Mouse (Mus musculus) kidney, embryonic 16.5 days (tissue): Measurements from ENCODE around the gene Anapc2. TPM values are rescaled to one million over a fixed set of nuclear protein-coding genes. Genes with fewer than 3 reads are reported as not detected.

Experiments used
- ATAC-seq: fragments of 200-750 bp; cut with Nextera tagmentation; 2 replicates; pipeline ENCODE4 v1.8.0; 2017; ENCODE audit warnings: moderate TSS enrichment; ENCODE audit not compliant: low FRiP score, low TSS enrichment
- H3K27ac ChIP-seq: fragments of 300-500 bp; sonication (generic); 2 replicates; pipeline ENCODE4 v1.5.1; 2014; ENCODE audit warnings: low read length
- H3K27me3 ChIP-seq: fragments of 300-500 bp; sonication (generic); 2 replicates; pipeline ENCODE4 v1.6.1; 2014; ENCODE audit warnings: low read length, control low read depth, mixed read lengths; ENCODE audit not compliant: insufficient read depth
- H3K36me3 ChIP-seq: fragments of 300-500 bp; sonication (generic); 2 replicates; pipeline ENCODE4 v1.6.1; 2014; ENCODE audit warnings: low read length, control low read depth, mixed read lengths; ENCODE audit not compliant: insufficient read depth
- H3K4me1 ChIP-seq: fragments of 300-500 bp; sonication (generic); 2 replicates; pipeline ENCODE4 v1.6.1; 2014; ENCODE audit warnings: low read length, control low read depth, mixed read lengths; ENCODE audit not compliant: insufficient read depth
- H3K4me2 ChIP-seq: fragments of 300-500 bp; sonication (generic); replicated peaks from 2 replicates; pipeline ENCODE4 v1.6.1; 2014; ENCODE audit warnings: low read depth, low read length
- H3K4me3 ChIP-seq: fragments of 300-500 bp; sonication (generic); 2 replicates; pipeline ENCODE4 v1.5.1; 2014; ENCODE audit warnings: mild to moderate bottlenecking, low read length
- H3K9ac ChIP-seq: fragments of 300-500 bp; sonication (generic); replicated peaks from 2 replicates; pipeline ENCODE4 v1.6.1; 2014; ENCODE audit warnings: low read length
- H3K9me3 ChIP-seq: fragments of 300-500 bp; sonication (generic); 2 replicates; pipeline ENCODE4 v1.6.1; 2016; ENCODE audit warnings: low read length, control low read depth
- WGBS: fragments of 180-500 bp; shearing (Covaris S2); extraction: QIAGEN DNeasy Blood & Tissue Kit; methylation state at CpG from one replicate; pipeline ENCODE4 v1.1.7; 2014; 5-methylcytosine and 5-hydroxymethylcytosine counted together
- polyA plus RNA-seq: library from polyadenylated mRNA; unstranded; fragments of >200 nt; fragmentation: Nextera tagmentation; extraction: Ambion mirVana; gene quantifications from 2 replicates; pipeline ENCODE4 v1.2.1, GENCODE M21; 2015

The Anapc2 gene
- polyA plus RNA-seq, 1 experiment from 2014 or later: 152 TPM

DNA sequence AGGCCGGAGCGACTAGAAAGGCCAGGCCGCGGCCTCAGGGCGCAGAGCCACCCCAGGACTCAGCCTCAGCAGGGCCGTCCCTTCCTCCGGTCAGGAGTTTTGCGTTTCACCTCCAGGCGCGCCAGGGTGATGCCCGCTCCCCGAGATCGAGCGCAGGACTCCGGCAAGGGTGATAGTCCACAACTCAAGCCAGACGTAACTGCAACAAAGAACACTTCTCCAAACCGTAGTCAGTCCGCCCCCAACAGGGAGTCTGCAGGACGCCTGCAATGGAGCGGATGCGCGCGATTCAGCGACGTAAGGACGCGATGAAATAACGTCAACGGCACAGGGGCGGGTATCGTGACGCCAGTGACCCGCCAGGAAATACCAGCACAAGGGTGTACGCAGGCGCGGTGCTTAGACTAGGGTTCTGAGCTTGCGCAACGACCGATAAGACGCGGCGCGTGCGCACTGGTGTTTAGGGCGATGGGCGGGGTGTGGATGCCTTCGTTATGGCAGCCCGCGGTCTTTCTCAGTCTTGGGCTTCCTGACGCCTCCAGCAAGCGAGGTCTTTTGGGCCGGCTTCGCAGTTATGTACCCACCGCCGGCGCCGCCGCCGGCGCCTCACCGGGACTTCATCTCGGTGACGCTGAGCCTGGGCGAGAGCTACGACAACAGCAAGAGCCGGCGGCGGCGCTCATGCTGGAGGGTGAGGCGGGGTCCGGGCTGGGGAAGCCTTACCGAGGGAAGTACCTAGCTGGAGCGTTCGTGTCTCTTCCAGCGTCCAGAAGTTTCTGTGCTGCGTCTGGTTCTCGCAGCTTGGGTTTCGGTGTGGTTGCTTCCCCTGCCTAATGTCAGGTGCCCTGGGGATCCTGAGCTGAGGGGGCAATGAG, 60.2 kb downstream of the Anapc2 start, which contains the start of gene Man1b1:
TSS of gene Man1b1 (plus strand) at position 53 of the 875 bp plus-strand sequence.
- H3K36me3 ChIP-seq: peaks cover 34% of the 10 kb centered on the region; the same call in 1 of the 2 replicates
- H3K4me2 ChIP-seq: peak within 1 kb of the TSS; percentile 86
- peak within 1 kb of the TSS; percentile 84 for H3K9ac ChIP-seq
- H3K27ac ChIP-seq: peak within 1 kb of the TSS; percentile 84
- ATAC-seq: peak; percentile 99
- H3K4me3 ChIP-seq: peak within 1 kb of the TSS; percentile 92
- under 1% methylated on average over 78 of the region's 78 CpGs for WGBS
- no peaks in the 10 kb centered on the region for H3K27me3 ChIP-seq
- H3K9me3 ChIP-seq: no peaks in the 10 kb centered on the region
- H3K4me1 ChIP-seq: peaks cover 14% of the 10 kb centered on the region

DNA sequence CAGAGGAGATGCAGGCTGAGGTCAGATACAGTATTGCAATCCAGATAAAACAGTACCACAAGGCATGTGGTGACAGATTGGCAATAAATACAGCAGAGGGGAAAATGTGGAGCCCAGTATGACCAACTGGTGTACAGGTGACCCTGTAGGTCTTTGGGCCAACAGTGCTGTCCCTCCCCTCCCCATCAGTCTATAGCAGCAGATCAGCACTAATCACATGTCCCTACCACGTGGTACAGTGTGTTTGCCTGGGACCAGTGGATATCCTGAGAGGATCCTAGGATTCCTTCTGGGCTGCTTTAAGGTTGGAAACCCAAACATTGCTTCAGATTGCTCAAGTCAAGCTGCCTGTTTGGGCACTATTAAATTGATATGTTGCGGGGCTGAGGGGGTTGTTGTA, 61.3 kb downstream of the Anapc2 start:
- peaks cover 14% of the 10 kb centered on the region for H3K4me1 ChIP-seq
- peak overlapping the region; percentile 92 for H3K4me3 ChIP-seq
- no peak overlapping the region for H3K27ac ChIP-seq
- peak overlapping the region; percentile 86 for H3K4me2 ChIP-seq
- ATAC-seq: no peak
- H3K9ac ChIP-seq: peak overlapping the region; percentile 84
- no peaks in the 10 kb centered on the region for H3K9me3 ChIP-seq
- H3K36me3 ChIP-seq: peaks cover 40% of the 10 kb centered on the region
- no peaks in the 10 kb centered on the region for H3K27me3 ChIP-seq
- WGBS: 89% methylated on average over 2 of the region's 2 CpGs

Other genes with a start within 250 kb of the Anapc2 start
- gene Nsmf, start 218.1 kb upstream of the Anapc2 start, polyA plus RNA-seq: 101 and 103 TPM in 2 replicates
- gene Entpd8, start 192.2 kb upstream of the Anapc2 start, polyA plus RNA-seq: 8.6 and 10.0 TPM in 2 replicates
- 0.39 and 0.65 TPM in 2 replicates for gene Noxa1, start 177.3 kb upstream of the Anapc2 start, polyA plus RNA-seq
- 18.4 and 18.8 TPM in 2 replicates for gene Nrarp, start 91.7 kb upstream of the Anapc2 start, polyA plus RNA-seq
- gene Tor4a, start 75.6 kb upstream of the Anapc2 start, polyA plus RNA-seq: 16.0 and 16.8 TPM in 2 replicates
- gene Nelfb, start 61.0 kb upstream of the Anapc2 start, polyA plus RNA-seq: 131 and 138 TPM in 2 replicates
- 0.54 and 0.82 TPM in 2 replicates for gene Stpg3, start 57.8 kb upstream of the Anapc2 start, polyA plus RNA-seq
- gene Fam166a, start 53.7 kb upstream of the Anapc2 start, polyA plus RNA-seq: 0.37 TPM in 1 of 2 replicates, not detected in the other
- 627 and 671 TPM in 2 replicates for gene Tubb4b, start 47.8 kb upstream of the Anapc2 start, polyA plus RNA-seq
- 1.9 and 2.0 TPM in 2 replicates for gene Slc34a3, start 38.1 kb upstream of the Anapc2 start, polyA plus RNA-seq
- 0.55 and 0.69 TPM in 2 replicates for gene Rnf224, start 35.7 kb upstream of the Anapc2 start, polyA plus RNA-seq
- 24.0 and 26.3 TPM in 2 replicates for gene Rnf208, start 30.2 kb upstream of the Anapc2 start, polyA plus RNA-seq
- gene Cysrt1, start 30.0 kb upstream of the Anapc2 start, polyA plus RNA-seq: 0.21 and 0.30 TPM in 2 replicates
- 6.1 and 7.0 TPM in 2 replicates for gene AL732309.1, start 25.6 kb upstream of the Anapc2 start, polyA plus RNA-seq
- 24.8 and 25.6 TPM in 2 replicates for gene Tmem203, start 17.0 kb upstream of the Anapc2 start, polyA plus RNA-seq
- gene Tprn, start 9.9 kb upstream of the Anapc2 start, polyA plus RNA-seq: 12.0 and 12.1 TPM in 2 replicates
- gene Ssna1, start within 50 bp of the Anapc2 start, polyA plus RNA-seq: 209 and 211 TPM in 2 replicates
- gene Tmem210, start 15.7 kb downstream of the Anapc2 start, polyA plus RNA-seq: not detected in 2 replicates
- gene Lrrc26, start 17.4 kb downstream of the Anapc2 start, polyA plus RNA-seq: not detected in 2 replicates
- 0.22 and 0.60 TPM in 2 replicates for gene Grin1, start 46.7 kb downstream of the Anapc2 start, polyA plus RNA-seq
- 53.7 and 57.5 TPM in 2 replicates for gene Man1b1, start 59.9 kb downstream of the Anapc2 start, polyA plus RNA-seq
- gene Dpp7, start 83.9 kb downstream of the Anapc2 start, polyA plus RNA-seq: 32.8 and 33.2 TPM in 2 replicates
- gene Uap1l1, start 93.2 kb downstream of the Anapc2 start, polyA plus RNA-seq: 38.9 and 49.2 TPM in 2 replicates
- gene Sapcd2, start 99.8 kb downstream of the Anapc2 start, polyA plus RNA-seq: 39.3 and 41.2 TPM in 2 replicates
- 5.5 and 6.4 TPM in 2 replicates for gene Entpd2, start 123.4 kb downstream of the Anapc2 start, polyA plus RNA-seq
- 52.4 and 58.3 TPM in 2 replicates for gene Npdc1, start 126.9 kb downstream of the Anapc2 start, polyA plus RNA-seq
- gene Fut7, start 150.8 kb downstream of the Anapc2 start, polyA plus RNA-seq: not detected in 2 replicates
- 12.7 and 14.3 TPM in 2 replicates for gene Abca2, start 156.2 kb downstream of the Anapc2 start, polyA plus RNA-seq
- gene Clic3, start 184.4 kb downstream of the Anapc2 start, polyA plus RNA-seq: 3.9 and 8.5 TPM in 2 replicates
- 33.8 and 35.9 TPM in 2 replicates for gene Paxx, start 188.6 kb downstream of the Anapc2 start, polyA plus RNA-seq
- 1.8 and 4.7 TPM in 2 replicates for gene Ptgds, start 197.6 kb downstream of the Anapc2 start, polyA plus RNA-seq
- gene Lcn12, start 221.4 kb downstream of the Anapc2 start, polyA plus RNA-seq: not detected in 2 replicates
- 105 and 115 TPM in 2 replicates for gene Fbxw5, start 228.3 kb downstream of the Anapc2 start, polyA plus RNA-seq
- gene C8g, start 229.2 kb downstream of the Anapc2 start, polyA plus RNA-seq: 9.5 and 9.6 TPM in 2 replicates